Mouse (Mus musculus): Measurements from ENCODE around the gene Ripply2.

DNA sequence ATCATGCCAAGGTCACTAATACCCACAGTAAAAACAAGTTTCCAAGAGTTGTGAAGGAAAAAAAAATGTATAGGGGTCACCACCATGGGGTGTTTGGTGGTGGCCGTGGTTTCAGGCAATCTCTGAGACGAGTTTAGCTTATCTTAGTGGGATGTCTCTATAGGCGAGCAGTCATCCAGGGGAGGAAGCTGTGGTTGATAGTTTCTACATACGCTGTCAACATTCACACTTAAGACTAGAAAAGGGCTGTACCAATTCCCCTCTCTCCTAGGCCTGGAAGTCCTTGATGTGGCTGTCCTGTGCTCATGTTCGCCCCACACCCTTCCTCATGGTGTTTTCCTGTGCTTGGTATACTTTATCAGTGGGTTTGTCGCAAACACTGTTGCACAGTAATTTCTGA is 10.4 kb downstream of the Ripply2 start:
- TF ChIP-seq EP300 (IDR thresholded peaks at IDR 0.05) (no peak), CTCF (IDR thresholded peaks at IDR 0.05) (no peak)
